9 mouse cellular contexts compared by ENCODE assay signal in the genomic region with DNA sequence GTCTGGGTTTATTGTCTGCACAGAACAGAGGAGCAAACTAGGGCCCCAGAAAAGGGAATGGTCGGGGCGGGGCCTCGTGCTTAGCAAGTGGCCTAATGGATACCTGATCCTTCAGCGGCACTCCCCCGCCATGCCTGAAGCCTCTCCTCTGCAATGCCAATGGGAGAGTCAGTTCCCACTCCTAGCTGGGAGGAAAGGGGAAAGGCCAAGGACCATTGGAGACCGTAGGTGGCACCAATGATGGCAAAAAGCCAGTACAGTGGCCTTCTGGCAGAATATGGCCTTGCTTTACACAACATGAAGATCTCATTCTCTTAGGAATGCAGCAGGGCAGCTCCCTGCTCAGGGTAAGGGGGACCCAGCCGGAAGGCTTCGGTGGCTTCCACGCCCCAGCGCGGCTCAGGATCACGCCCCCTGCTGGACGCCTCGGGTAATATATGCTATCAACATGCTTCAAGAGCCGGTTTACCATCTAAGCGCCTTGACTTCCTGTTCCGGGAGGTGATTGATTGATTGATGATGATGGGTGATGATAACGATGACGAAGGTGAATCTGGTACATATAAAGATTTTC. TPM values are rescaled to one million over a fixed set of nuclear protein-coding genes. Genes with fewer than 3 reads are reported as not detected.
DNase-seq lines count a peak whose midpoint lies in the region; ATAC-seq and TF ChIP-seq lines count a peak whose summit lies in the region.
"Had no signal": no experiment of that assay in that cellular context is flagged by ENCODE, and none has a peak within 500 bp of the region (broad histone marks: within the 10 kb centered on the region; RNA-seq: fewer than 3 reads in every experiment).

No protein-coding gene starts in this region.

- H3K4me1 ChIP-seq in bone marrow macrophage, adult 2 months (ENCODE audit: control insufficient read depth, insufficient read depth, low read length) = no peaks in the 10 kb centered on the region
- no peaks in the 10 kb centered on the region for H3K4me1 ChIP-seq in heart, postnatal 0 days (ENCODE audit: control insufficient read depth, insufficient read depth)
- 0 out of 2 replicates have a peak, but pooled peaks cover 9% of the 10 kb centered on the region for H3K4me1 ChIP-seq in liver, embryonic 12.5 days

- H3K79me3 ChIP-seq in C2C12 (ENCODE audit: low read depth) = no peaks in the 10 kb centered on the region

- DNase-seq in gastrocnemius, postnatal 10 days = peak; percentile 45
- no peak for DNase-seq in gastrocnemius, postnatal 36 days
- DNase-seq in heart, postnatal 0 days (ENCODE audit: low spot score) = no peak
- peak; percentile 80 for DNase-seq in retina, embryonic 14.5 days (ENCODE audit: low spot score)
- no peak for DNase-seq in left cerebral cortex, postnatal 36 days (ENCODE audit: low spot score in 2 of 2)

- H3K36me3 ChIP-seq in C2C12 (ENCODE audit: control insufficient read depth, insufficient read depth) = no peaks in the 10 kb centered on the region
- no peaks in the 10 kb centered on the region for H3K36me3 ChIP-seq in heart, postnatal 0 days (replicated peaks; ENCODE audit: control insufficient read depth, insufficient read depth, low read length)
- no peaks in the 10 kb centered on the region for H3K36me3 ChIP-seq in liver, embryonic 12.5 days

- no peak overlapping the region for H3ac ChIP-seq in C2C12 (ENCODE audit: control insufficient read depth, insufficient read length, low read depth)

- no peaks in the 10 kb centered on the region for H3K9me3 ChIP-seq in heart, postnatal 0 days (replicated peaks; ENCODE audit: control insufficient read depth, low read length)
- no peaks in the 10 kb centered on the region for H3K9me3 ChIP-seq in liver, embryonic 12.5 days (replicated peaks)

- intact Hi-C loops in gastrocnemius, postnatal 36 days (cut with DNase I) = no loop called here
- intact Hi-C loops in left cerebral cortex, postnatal 36 days (cut with DNase I) = no loop called here

- H3K79me2 ChIP-seq in C2C12 (ENCODE audit: control insufficient read depth, insufficient read depth) = no peaks in the 10 kb centered on the region

- no peak overlapping the region for H3K9ac ChIP-seq in heart, postnatal 0 days (replicated peaks; ENCODE audit: low read depth, low read length)
- H3K9ac ChIP-seq in liver, embryonic 12.5 days = no peak overlapping the region

- H3K4me2 ChIP-seq in heart, postnatal 0 days (ENCODE audit: low read depth, low read length) = no peak overlapping the region
- H3K4me2 ChIP-seq in liver, embryonic 12.5 days = peak overlapping the region; percentile 11

- peak; percentile 7 for TF ChIP-seq CTCF in C2C12 (IDR thresholded peaks at IDR 0.05; ENCODE audit: control insufficient read depth, insufficient read depth, insufficient read length)
- TF ChIP-seq CTCF in bone marrow macrophage, adult 2 months (IDR thresholded peaks at IDR 0.05; ENCODE audit: low read depth, low read length) = peak; percentile 93
- TF ChIP-seq CTCF in heart, postnatal 0 days (IDR thresholded peaks at IDR 0.05; ENCODE audit: low read depth) = peak; percentile 43

- TF ChIP-seq POLR2A in bone marrow macrophage, adult 2 months (IDR thresholded peaks at IDR 0.05; ENCODE audit: borderline replicate concordance, low read depth, low read length) = no peak

- no peaks in the 10 kb centered on the region for H3K27me3 ChIP-seq in C2C12 (ENCODE audit: control insufficient read depth, insufficient read depth, insufficient read length)
- H3K27me3 ChIP-seq in heart, postnatal 0 days (ENCODE audit: control insufficient read depth, insufficient read depth, low read length) = no peaks in the 10 kb centered on the region
- peaks cover 10% of the 10 kb centered on the region; the same call in 1 of the 2 replicates for H3K27me3 ChIP-seq in liver, embryonic 12.5 days (replicated peaks)

- 7% methylated on average over 19 of the region's 19 CpGs for WGBS in heart, postnatal 0 days
- WGBS in liver, embryonic 12.5 days (ENCODE audit: insufficient replicate concordance) = 7% methylated on average over 19 of the region's 19 CpGs

- H3K27ac ChIP-seq in bone marrow macrophage, adult 2 months (ENCODE audit: insufficient read depth, low read depth, low read length) = no peak overlapping the region
- no peak overlapping the region for H3K27ac ChIP-seq in heart, postnatal 0 days (ENCODE audit: low read depth)
- H3K27ac ChIP-seq in liver, embryonic 12.5 days = no peak overlapping the region

- no peak overlapping the region for H3K4me3 ChIP-seq in C2C12 (ENCODE audit: insufficient read depth, poor library complexity, severe bottlenecking)
- no peak overlapping the region for H3K4me3 ChIP-seq in bone marrow macrophage, adult 2 months (ENCODE audit: insufficient read depth, low read length)
- H3K4me3 ChIP-seq in heart, postnatal 0 days (ENCODE audit: low read depth, low read length) = no peak overlapping the region
- no peak overlapping the region for H3K4me3 ChIP-seq in liver, embryonic 12.5 days
- H3K4me3 ChIP-seq: myocyte had no signal

- ATAC-seq in heart, postnatal 0 days (ENCODE audit: insufficient read depth, low read depth) = no peak
- no peak for ATAC-seq in liver, embryonic 12.5 days

- TF ChIP-seq EP300 in heart, postnatal 0 days (IDR thresholded peaks at IDR 0.05; ENCODE audit: low read depth) = no peak

TF ChIP-seq in C2C12, 6 proteins besides CTCF, POLR2A, EP300 and RAD21:
- TF ChIP-seq MYOD1 (IDR thresholded peaks at IDR 0.05; ENCODE audit: control insufficient read depth, insufficient read length, low read depth) = no peak

RNA-seq across cellular contexts. Expression of gene Slc13a2, which starts 13.8 kb away (rescaled TPM):
- total RNA-seq in gastrocnemius, postnatal 10 days (2021) = not detected
- total RNA-seq in gastrocnemius, postnatal 36 days (2021) = not detected
- not detected for polyA plus RNA-seq in C2C12 (2012; fragmentation: generic; extraction: Trizol)
- 0.99 and 1.2 TPM in 2 replicates for polyA plus RNA-seq in bone marrow macrophage, adult 2 months (2012; ENCODE audit: insufficient read depth, insufficient read length, missing spikeins)
- 0.54 TPM in 1 of 2 replicates, not detected in the other for total RNA-seq in heart, postnatal 0 days (2014; rRNA removed; ENCODE audit: low replicate concordance)
- 0.10 TPM in 1 of 2 replicates, not detected in the other for polyA plus RNA-seq in heart, postnatal 0 days (2015; fragmentation: Nextera tagmentation; extraction: Ambion mirVana)
- polyA plus RNA-seq in liver, embryonic 12.5 days (2016; fragmentation: Nextera tagmentation; extraction: Ambion mirVana) = 0.05 TPM in 1 of 2 replicates, not detected in the other
- not detected for total RNA-seq in left cerebral cortex, postnatal 36 days (2021)

RNA-seq across cellular contexts. Expression of gene Slc46a1, which starts 29.6 kb away (rescaled TPM):
- 1 to 10 TPM; 1.6 to 2.8 TPM for total RNA-seq in gastrocnemius, postnatal 10 days (2021)
- 1 to 10 TPM in 1 of 2 experiments, under 1 TPM in 1; 0.67 to 1.2 TPM for total RNA-seq in gastrocnemius, postnatal 36 days (2021)
- polyA plus RNA-seq in C2C12 (2012; fragmentation: generic; extraction: Trizol) = 7.3 TPM
- 9.1 and 9.7 TPM in 2 replicates for polyA plus RNA-seq in bone marrow macrophage, adult 2 months (2012; ENCODE audit: insufficient read depth, insufficient read length, missing spikeins)
- 3.7 and 8.4 TPM in 2 replicates for total RNA-seq in heart, postnatal 0 days (2014; rRNA removed; ENCODE audit: low replicate concordance)
- 4.5 TPM in 2 replicates for polyA plus RNA-seq in heart, postnatal 0 days (2015; fragmentation: Nextera tagmentation; extraction: Ambion mirVana)
- polyA plus RNA-seq in liver, embryonic 12.5 days (2016; fragmentation: Nextera tagmentation; extraction: Ambion mirVana) = 5.7 and 6.3 TPM in 2 replicates
- total RNA-seq in left cerebral cortex, postnatal 36 days (2021) = 10 to 100 TPM in 1 of 2 experiments, 1 to 10 TPM in 1; 9.4 to 11.7 TPM

RNA-seq across cellular contexts. Expression of gene Foxn1, which starts 49.5 kb away (rescaled TPM):
- total RNA-seq in gastrocnemius, postnatal 10 days (2021) = not detected
- under 1 TPM in 1 of 2 experiments, not detected in 1; 0.10 TPM for total RNA-seq in gastrocnemius, postnatal 36 days (2021)
- polyA plus RNA-seq in C2C12 (2012; fragmentation: generic; extraction: Trizol) = 0.39 TPM
- polyA plus RNA-seq in bone marrow macrophage, adult 2 months (2012; ENCODE audit: insufficient read depth, insufficient read length, missing spikeins) = not detected in 2 replicates
- not detected in 2 replicates for total RNA-seq in heart, postnatal 0 days (2014; rRNA removed; ENCODE audit: low replicate concordance)
- not detected in 2 replicates for polyA plus RNA-seq in heart, postnatal 0 days (2015; fragmentation: Nextera tagmentation; extraction: Ambion mirVana)
- polyA plus RNA-seq in liver, embryonic 12.5 days (2016; fragmentation: Nextera tagmentation; extraction: Ambion mirVana) = not detected in 2 replicates
- total RNA-seq in left cerebral cortex, postnatal 36 days (2021) = not detected

Comparison
In these comparisons a context has a peak if more than half of its experiments do, and no peak if none do; other contexts are left out.
1. DNase-seq: peak in gastrocnemius, postnatal 10 days (single experiment) and retina, embryonic 14.5 days (single experiment); none in gastrocnemius, postnatal 36 days (0 of 2), heart, postnatal 0 days (single experiment) and left cerebral cortex, postnatal 36 days (0 of 2).
2. CTCF ChIP-seq: peak in every context shown above with its lines; median percentile 93 in bone marrow macrophage, adult 2 months; 43 in heart, postnatal 0 days; 7 in C2C12.